Mouse (Mus musculus) midbrain, embryonic 14.5 days (tissue): ENCODE data around the gene Stk4. TPM values are rescaled to one million over a fixed set of nuclear protein-coding genes. Genes with fewer than 3 reads are reported as not detected.

ENCODE experiments used
- ATAC-seq: fragments of 200-750 bp; cut with Nextera tagmentation; 2 replicates; pipeline ENCODE4 v1.8.0; 2017; ENCODE audit warnings: moderate number of reproducible peaks, moderate library complexity; ENCODE audit not compliant: low FRiP score, low TSS enrichment
- DNase-seq: peaks from one replicate; pipeline ENCODE4 v3.0.0-alpha.2; 2015
- H3K27ac ChIP-seq: fragments of 300-500 bp; sonication (generic); replicated peaks from 2 replicates; pipeline ENCODE4 v1.5.1; 2014; ENCODE audit warnings: mild to moderate bottlenecking, low read depth, low read length, moderate library complexity
- H3K27me3 ChIP-seq: fragments of 300-500 bp; sonication (generic); 2 replicates; pipeline ENCODE4 v1.6.1; 2014; ENCODE audit warnings: low read length, control low read depth, mixed read lengths; ENCODE audit not compliant: control insufficient read depth, insufficient read depth
- H3K36me3 ChIP-seq: fragments of 300-500 bp; sonication (generic); 2 replicates; pipeline ENCODE4 v1.6.1; 2014; ENCODE audit warnings: low read length, control low read depth; ENCODE audit not compliant: control insufficient read depth, insufficient read depth
- H3K4me1 ChIP-seq: fragments of 300-500 bp; sonication (generic); 2 replicates; pipeline ENCODE4 v1.6.1; 2014; ENCODE audit warnings: mild to moderate bottlenecking, antibody characterized with exemption, low read length, control low read depth; ENCODE audit not compliant: control insufficient read depth, insufficient read depth
- H3K4me2 ChIP-seq: fragments of 300-500 bp; sonication (generic); 2 replicates; pipeline ENCODE4 v1.6.1; 2014; ENCODE audit warnings: mild to moderate bottlenecking, low read length, moderate library complexity
- H3K4me3 ChIP-seq: fragments of 300-500 bp; sonication (generic); replicated peaks from 2 replicates; pipeline ENCODE4 v1.5.1; 2014; ENCODE audit warnings: low read depth, low read length
- H3K9ac ChIP-seq: fragments of 300-500 bp; sonication (generic); replicated peaks from 2 replicates; pipeline ENCODE4 v1.6.1; 2014; ENCODE audit warnings: mild to moderate bottlenecking, low read length, moderate library complexity
- H3K9me3 ChIP-seq: fragments of 300-500 bp; sonication (generic); 2 replicates; pipeline ENCODE4 v1.6.1; 2016; ENCODE audit warnings: low read length, control low read depth, mixed read lengths; ENCODE audit not compliant: control insufficient read depth
- WGBS: fragments of 180-500 bp; shearing (Covaris S2); extraction: QIAGEN DNeasy Blood & Tissue Kit; methylation state at CpG from one replicate; pipeline ENCODE4 v1.1.7; 2014; 5-methylcytosine and 5-hydroxymethylcytosine counted together
- polyA plus RNA-seq: library from polyadenylated mRNA; unstranded; fragments of >200 nt; fragmentation: Nextera tagmentation; extraction: Ambion mirVana; gene quantifications from 2 replicates; pipeline ENCODE4 v1.2.1, GENCODE M21; 2014

Gene Stk4
- polyA plus RNA-seq = 26.3 and 35.0 TPM in 2 replicates

DNA sequence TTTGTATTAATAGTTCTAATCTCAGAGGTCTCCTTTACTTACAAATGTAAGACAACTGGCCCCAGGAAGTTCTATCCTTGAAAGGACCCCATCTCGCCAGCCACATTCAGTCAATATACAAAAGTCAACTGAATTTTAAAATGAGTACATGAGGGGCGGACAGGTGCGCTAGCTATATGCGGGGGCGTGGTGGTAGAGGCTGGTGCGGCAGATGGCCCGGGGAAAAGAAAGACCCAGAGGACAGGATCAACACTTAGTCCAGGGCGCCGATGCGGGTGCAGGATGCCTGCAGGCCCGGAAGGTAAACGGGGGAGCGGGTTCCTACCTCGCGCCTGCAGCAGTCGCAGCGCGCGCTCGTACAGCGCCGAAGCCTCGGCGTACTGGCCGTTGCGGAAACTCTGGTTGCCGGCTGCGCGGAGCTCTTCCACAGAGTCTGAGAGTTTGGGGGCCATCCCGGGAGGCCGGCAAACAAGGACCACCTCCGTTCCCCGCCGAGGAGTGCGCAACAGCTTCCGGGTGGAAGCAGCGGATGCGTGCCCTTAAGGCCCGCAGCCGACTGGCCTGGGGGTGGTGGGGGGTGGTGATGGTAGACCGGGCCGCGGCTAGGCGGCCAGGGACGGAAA, at the start of gene Stk4:
Stk4 (plus strand) TSS at position 181 of the 623 bp plus-strand sequence.
- Histone ChIP-seq H3K27me3 (no peaks in the 10 kb centered on the region), H3K4me3 (peak within 1 kb of the TSS; percentile 87), H3K36me3 (peaks cover 13% of the 10 kb centered on the region), H3K4me1 (peaks cover 12% of the 10 kb centered on the region), H3K27ac (peak within 1 kb of the TSS; percentile 84), H3K9ac (peak within 1 kb of the TSS; percentile 84), H3K4me2 (peak within 1 kb of the TSS; percentile 85), H3K9me3 (no peaks in the 10 kb centered on the region)
- under 1% methylated on average over 45 of the region's 45 CpGs for WGBS
- ATAC-seq = peak; percentile 49; the same call in 1 of the 2 replicates
- peak; percentile 67 for DNase-seq

DNA sequence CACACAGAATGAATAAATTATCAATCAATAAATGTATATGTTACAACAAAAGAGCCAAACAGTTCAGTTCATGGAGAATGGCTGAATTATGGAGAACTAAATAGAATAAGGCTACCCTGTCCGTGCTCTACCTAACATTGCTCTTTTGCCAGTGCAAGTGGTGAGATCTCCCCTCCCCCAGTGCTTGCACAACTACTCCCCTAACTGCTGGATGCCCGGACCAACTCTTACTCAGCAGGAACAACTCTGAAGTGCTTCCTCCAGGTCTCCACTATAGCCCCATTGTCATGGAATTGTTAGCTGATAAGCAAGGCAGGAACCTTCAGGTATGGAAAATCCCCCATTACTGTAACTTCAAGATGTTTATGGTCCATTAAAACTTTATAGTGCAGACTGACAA, 48.0 kb upstream of the Stk4 start:
- Histone ChIP-seq H3K27ac (no peak overlapping the region), H3K9me3 (no peaks in the 10 kb centered on the region), H3K4me1 (no peaks in the 10 kb centered on the region), H3K36me3 (peaks cover 28% of the 10 kb centered on the region), H3K27me3 (no peaks in the 10 kb centered on the region), H3K4me3 (no peak overlapping the region), H3K9ac (no peak overlapping the region), H3K4me2 (no peak overlapping the region)
- ATAC-seq (no peak), DNase-seq (no peak)
- 57% methylated on average over 2 of the region's 2 CpGs for WGBS

DNA sequence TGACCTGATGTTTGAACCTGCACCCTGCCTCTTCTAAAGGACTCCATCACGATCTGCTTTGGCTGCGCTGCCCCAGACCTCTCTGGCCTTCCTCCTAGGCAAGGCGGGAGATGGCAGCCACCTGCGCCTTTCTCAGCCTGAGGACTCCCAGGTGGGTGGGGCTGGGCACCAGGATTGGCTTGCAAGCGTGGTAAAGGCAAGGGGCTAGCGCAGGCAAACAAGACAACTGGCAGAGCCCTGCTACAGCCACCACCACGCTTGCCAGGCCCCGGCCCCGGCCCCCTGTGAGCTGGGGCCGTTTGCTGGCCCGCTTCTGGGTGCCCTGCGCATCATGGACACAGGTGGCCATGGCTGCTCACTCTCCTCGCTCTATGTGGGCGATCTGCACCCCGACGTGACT, 45.0 kb upstream of the Stk4 start, which contains the start of gene Pabpc1l:
Pabpc1l (plus strand) TSS at position 301 of the 400 bp plus-strand sequence.
- DNase-seq (no peak), ATAC-seq (no peak)
- H3K36me3 ChIP-seq = no peaks in the 10 kb centered on the region; the same call in 1 of the 2 replicates
- no peak within 1 kb of the TSS for H3K9ac ChIP-seq
- no peaks in the 10 kb centered on the region for H3K27me3 ChIP-seq
- H3K4me2 ChIP-seq = no peak within 1 kb of the TSS
- 88% methylated on average over 16 of the region's 16 CpGs for WGBS
- H3K9me3 ChIP-seq = no peaks in the 10 kb centered on the region
- no peak within 1 kb of the TSS for H3K27ac ChIP-seq
- no peak within 1 kb of the TSS for H3K4me3 ChIP-seq
- no peaks in the 10 kb centered on the region for H3K4me1 ChIP-seq

DNA sequence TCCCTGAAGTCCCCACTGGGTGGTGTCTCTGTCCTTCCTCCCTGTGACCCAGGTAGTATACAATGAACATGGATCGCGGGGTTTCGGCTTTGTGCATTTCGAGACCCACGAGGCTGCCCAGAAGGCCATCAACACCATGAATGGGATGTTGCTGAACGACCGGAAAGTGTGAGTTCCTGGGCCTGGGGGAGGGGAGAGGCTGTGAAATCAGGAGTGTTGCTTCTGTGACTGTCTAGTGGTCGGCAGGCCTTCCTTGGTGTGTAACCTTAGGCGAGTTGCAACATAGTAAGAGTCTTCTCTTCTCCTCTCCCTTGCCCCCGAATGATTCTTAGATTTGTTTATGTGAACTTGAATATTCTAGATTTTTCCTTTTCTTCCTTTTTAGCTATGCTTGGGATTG, 39.0 kb upstream of the Stk4 start:
- Histone ChIP-seq H3K9me3 (no peaks in the 10 kb centered on the region), H3K4me1 (no peaks in the 10 kb centered on the region), H3K27me3 (no peaks in the 10 kb centered on the region), H3K36me3 (no peaks in the 10 kb centered on the region), H3K4me3 (no peak overlapping the region), H3K27ac (no peak overlapping the region), H3K4me2 (no peak overlapping the region), H3K9ac (no peak overlapping the region)
- 86% methylated on average over 10 of the region's 10 CpGs for WGBS
- no peak for ATAC-seq
- no peak for DNase-seq

DNA sequence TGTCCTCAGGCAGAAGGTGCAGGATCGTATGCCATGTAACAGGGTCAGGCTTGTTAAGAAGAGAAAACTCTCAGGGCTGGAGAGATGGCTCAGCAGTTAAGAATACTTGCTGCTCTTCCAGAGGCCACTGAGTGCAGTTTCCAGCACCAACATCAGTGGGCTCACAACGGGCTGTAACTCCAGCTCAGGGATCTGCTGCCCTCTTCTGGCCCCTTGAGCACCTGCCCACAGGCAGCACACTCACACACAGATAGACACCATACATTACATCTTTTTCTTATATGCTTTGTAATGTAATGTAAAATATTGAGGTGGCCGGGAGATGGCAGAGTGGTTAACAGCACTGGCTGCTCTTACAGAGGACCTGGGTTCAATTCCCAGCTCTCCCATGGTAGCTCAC, 37.1 kb upstream of the Stk4 start:
- no peaks in the 10 kb centered on the region for H3K9me3 ChIP-seq
- H3K4me1 ChIP-seq = no peaks in the 10 kb centered on the region
- WGBS = 91% methylated on average over 3 of the region's 3 CpGs
- no peak overlapping the region for H3K4me2 ChIP-seq
- H3K27ac ChIP-seq = no peak overlapping the region
- ATAC-seq = no peak
- H3K36me3 ChIP-seq = no peaks in the 10 kb centered on the region
- DNase-seq = no peak
- no peaks in the 10 kb centered on the region for H3K27me3 ChIP-seq
- no peak overlapping the region for H3K9ac ChIP-seq
- H3K4me3 ChIP-seq = no peak overlapping the region

DNA sequence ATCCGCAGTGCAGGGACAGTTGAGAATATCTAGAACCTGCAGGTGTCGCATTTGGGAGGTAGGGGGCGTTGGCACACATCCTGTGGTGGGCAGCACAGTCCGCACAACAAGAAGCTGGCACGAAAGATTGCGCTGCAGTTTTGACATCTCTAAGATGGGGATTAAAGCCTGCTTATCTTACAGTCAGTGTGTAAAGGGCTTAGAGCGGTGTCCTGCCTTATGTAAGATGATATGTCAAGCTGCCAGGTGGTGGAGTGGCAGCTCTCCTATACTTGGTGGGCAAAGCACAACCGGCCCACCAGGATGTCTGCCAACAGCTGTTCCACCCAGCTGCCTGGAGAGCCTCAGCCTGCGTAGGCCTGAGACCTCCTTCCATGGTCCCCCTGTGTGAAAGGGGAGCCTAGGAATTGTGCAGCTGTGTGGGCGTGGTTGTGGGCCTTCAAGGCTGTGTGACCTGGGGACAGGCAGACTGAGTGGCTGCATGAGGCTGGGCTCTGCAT, 33.6 kb upstream of the Stk4 start:
- Histone ChIP-seq H3K36me3 (no peaks in the 10 kb centered on the region), H3K4me2 (no peak overlapping the region), H3K4me1 (no peaks in the 10 kb centered on the region), H3K27ac (no peak overlapping the region), H3K27me3 (no peaks in the 10 kb centered on the region), H3K9ac (no peak overlapping the region), H3K4me3 (no peak overlapping the region), H3K9me3 (no peaks in the 10 kb centered on the region)
- DNase-seq (peak; percentile 22), ATAC-seq (no peak)
- 51% methylated on average over 10 of the region's 10 CpGs for WGBS

DNA sequence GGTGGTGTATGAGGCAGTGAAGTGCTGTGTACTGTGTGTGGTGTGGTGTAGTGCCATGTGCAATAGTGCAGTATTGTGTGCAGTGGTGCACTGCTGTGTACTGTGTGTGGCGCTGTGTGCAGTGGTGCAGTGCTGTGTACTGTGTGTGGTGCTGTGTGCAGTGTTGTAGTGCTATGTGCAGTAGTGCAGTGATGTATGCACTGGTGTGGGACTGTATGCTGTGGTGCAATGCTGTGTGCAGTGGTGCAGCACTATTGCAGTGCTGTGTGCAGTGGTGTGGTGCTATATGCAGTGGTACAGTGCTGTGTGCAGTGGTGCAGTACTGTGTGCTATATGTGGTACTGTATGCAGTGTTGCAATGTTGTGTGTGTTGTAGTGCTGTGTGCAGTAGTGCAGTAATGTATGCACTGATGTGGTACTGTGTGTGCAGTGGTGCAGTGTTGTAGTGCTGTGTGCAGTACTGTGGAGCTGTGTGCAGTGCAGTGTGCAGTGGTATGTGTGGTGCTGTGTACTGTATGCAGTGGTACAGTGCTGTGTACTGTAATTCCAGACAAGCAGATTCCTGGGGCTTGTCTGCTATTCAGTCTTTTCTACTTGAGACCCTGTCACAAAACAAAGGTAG, 31.6 kb upstream of the Stk4 start:
- DNase-seq = no peak
- Histone ChIP-seq H3K9ac (no peak overlapping the region), H3K27me3 (no peaks in the 10 kb centered on the region), H3K9me3 (no peaks in the 10 kb centered on the region), H3K4me2 (no peak overlapping the region), H3K4me3 (no peak overlapping the region), H3K27ac (no peak overlapping the region), H3K4me1 (no peaks in the 10 kb centered on the region), H3K36me3 (no peaks in the 10 kb centered on the region)
- peak; percentile 40; the same call in 1 of the 2 replicates for ATAC-seq
- 96% methylated on average over 1 of the region's 1 CpGs for WGBS

DNA sequence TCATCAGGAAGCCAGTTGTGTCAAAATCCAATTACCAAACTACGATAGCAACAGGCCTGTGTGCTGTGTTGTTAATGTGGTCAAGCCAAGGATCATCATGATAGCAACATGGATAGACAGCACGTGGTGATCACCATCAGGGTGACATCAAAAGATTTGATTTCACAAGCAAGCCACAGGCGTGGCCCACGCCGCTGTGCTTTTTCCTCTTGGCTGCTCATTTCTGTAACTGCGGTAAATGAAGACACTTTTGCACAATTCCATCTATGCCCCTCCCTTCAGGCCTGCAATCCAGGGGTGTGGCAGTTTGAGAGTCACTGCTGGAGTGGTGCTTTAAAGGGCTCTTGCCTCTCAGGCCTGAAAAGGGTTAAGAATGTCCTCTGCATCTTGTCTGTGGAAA, 29.2 kb upstream of the Stk4 start:
- H3K9me3 ChIP-seq = no peaks in the 10 kb centered on the region
- DNase-seq = no peak
- 83% methylated on average over 6 of the region's 6 CpGs for WGBS
- no peaks in the 10 kb centered on the region for H3K27me3 ChIP-seq
- H3K4me2 ChIP-seq = no peak overlapping the region
- H3K4me3 ChIP-seq = no peak overlapping the region
- no peak overlapping the region for H3K27ac ChIP-seq
- no peak for ATAC-seq
- H3K36me3 ChIP-seq = no peaks in the 10 kb centered on the region
- H3K4me1 ChIP-seq = no peaks in the 10 kb centered on the region
- no peak overlapping the region for H3K9ac ChIP-seq

DNA sequence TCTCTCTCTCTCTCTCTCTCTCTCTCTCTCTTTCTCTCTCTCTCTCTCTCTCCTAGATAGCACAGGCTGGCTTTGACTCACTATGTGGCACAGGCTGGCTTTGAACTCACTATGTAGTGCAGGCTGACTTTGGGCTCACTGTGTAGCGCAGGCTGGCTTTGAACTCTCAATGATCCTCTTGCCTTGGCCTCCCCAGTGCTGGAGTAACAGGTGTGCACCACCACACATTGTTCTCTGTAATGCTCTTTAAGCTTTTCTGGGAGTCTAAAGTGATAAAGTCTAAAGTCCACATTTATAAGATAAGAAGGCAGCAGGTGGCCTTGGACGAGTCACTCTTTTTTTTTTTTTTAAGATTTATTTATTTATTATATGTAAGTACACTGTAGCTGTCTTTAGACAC, 28.6 kb upstream of the Stk4 start:
- Histone ChIP-seq H3K4me1 (no peaks in the 10 kb centered on the region), H3K36me3 (no peaks in the 10 kb centered on the region), H3K27me3 (no peaks in the 10 kb centered on the region), H3K27ac (no peak overlapping the region), H3K4me2 (no peak overlapping the region), H3K9me3 (no peaks in the 10 kb centered on the region), H3K4me3 (no peak overlapping the region), H3K9ac (no peak overlapping the region)
- ATAC-seq = no peak
- no peak for DNase-seq
- 89% methylated on average over 2 of the region's 2 CpGs for WGBS
